Mouse (Mus musculus): ENCODE data around the gene Smug1. TPM values are rescaled to one million over a fixed set of nuclear protein-coding genes. Genes with fewer than 3 reads are reported as not detected.

Gene Smug1
- polyA plus RNA-seq, 1 experiment = 3.8 TPM

- peak; percentile 97 for TF ChIP-seq CTCF (IDR thresholded peaks at IDR 0.05; ENCODE audit: control insufficient read depth, insufficient read depth, insufficient replicate concordance, low read depth, low read length)
- no peak for TF ChIP-seq POLR2A (IDR thresholded peaks at IDR 0.05; ENCODE audit: control insufficient read depth, low read depth, low read length)
- H3K36me3 ChIP-seq (ENCODE audit: control insufficient read depth, insufficient read depth, low read length) = no peaks in the 10 kb centered on the region
- peaks cover 9% of the 10 kb centered on the region for H3K4me1 ChIP-seq (ENCODE audit: control insufficient read depth, insufficient read depth, low read length)
- H3K4me3 ChIP-seq (ENCODE audit: control insufficient read depth, low read depth, low read length) = no peak overlapping the region
- no peak overlapping the region for H3K27ac ChIP-seq (ENCODE audit: control insufficient read depth, insufficient read depth, low read depth, low read length)
- H3K27me3 ChIP-seq (ENCODE audit: control insufficient read depth, insufficient read depth, low read length) = no peaks in the 10 kb centered on the region
These were observed 10.1 kb upstream of the Smug1 start for GRCm38 (mm10) chr15:103176874-103177421.

DNA sequence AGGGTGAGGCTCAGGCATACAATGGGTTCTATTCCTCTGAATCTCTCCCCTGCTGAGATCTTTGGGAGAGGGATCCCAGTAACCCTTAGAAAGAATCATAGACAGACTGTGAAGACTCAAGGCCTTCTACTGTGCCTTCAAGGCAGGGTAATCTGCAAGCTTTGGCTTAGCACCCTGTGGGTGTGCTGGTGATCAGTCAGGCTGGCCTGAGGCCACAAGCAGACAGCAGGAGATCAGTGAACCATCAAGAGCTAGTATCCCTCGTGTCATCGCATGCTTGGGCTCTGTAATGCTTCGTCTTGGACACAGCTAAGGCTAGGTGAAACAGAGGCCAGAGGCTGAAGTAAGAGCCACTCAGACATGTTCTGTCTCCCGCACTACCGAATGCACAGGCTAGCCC, 6.4 kb upstream of the Smug1 start:
- H3K27me3 ChIP-seq (ENCODE audit: control insufficient read depth, insufficient read depth, low read length) = peaks cover 3% of the 10 kb centered on the region
- H3K36me3 ChIP-seq (ENCODE audit: control insufficient read depth, insufficient read depth, low read length) = no peaks in the 10 kb centered on the region
- TF ChIP-seq CTCF (IDR thresholded peaks at IDR 0.05; ENCODE audit: control insufficient read depth, insufficient read depth, insufficient replicate concordance, low read depth, low read length) (no peak), POLR2A (IDR thresholded peaks at IDR 0.05; ENCODE audit: control insufficient read depth, low read depth, low read length) (no peak)
- H3K4me3 ChIP-seq (ENCODE audit: control insufficient read depth, low read depth, low read length) = no peak overlapping the region
- no peak overlapping the region for H3K27ac ChIP-seq (ENCODE audit: control insufficient read depth, insufficient read depth, low read depth, low read length)
- peaks cover 31% of the 10 kb centered on the region for H3K4me1 ChIP-seq (ENCODE audit: control insufficient read depth, insufficient read depth, low read length)

DNA sequence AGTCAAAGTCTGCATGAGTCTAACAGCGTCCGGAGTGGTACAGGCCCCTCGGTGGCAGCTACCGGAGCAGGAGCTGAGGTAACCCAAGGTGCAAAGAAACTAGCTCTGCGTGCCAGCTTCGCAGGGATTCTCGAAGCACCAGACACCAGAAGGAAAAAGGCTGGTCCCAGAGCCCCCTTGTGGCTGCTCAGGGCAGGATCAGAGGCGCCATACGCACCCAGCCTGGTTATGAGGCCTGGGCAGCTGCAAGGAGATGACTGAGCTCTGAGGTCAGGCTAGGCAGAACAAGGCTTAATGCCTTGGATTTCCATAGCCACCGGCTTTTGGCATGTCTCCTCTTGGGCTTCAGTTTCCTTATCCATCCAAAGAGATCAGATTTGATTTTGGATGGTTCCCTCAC, 5.6 kb upstream of the Smug1 start:
- Histone ChIP-seq H3K36me3 (ENCODE audit: control insufficient read depth, insufficient read depth, low read length) (no peaks in the 10 kb centered on the region), H3K27me3 (ENCODE audit: control insufficient read depth, insufficient read depth, low read length) (peaks cover 3% of the 10 kb centered on the region), H3K4me3 (ENCODE audit: control insufficient read depth, low read depth, low read length) (no peak overlapping the region), H3K4me1 (ENCODE audit: control insufficient read depth, insufficient read depth, low read length) (peaks cover 27% of the 10 kb centered on the region), H3K27ac (ENCODE audit: control insufficient read depth, insufficient read depth, low read depth, low read length) (no peak overlapping the region)
- TF ChIP-seq CTCF (IDR thresholded peaks at IDR 0.05; ENCODE audit: control insufficient read depth, insufficient read depth, insufficient replicate concordance, low read depth, low read length) (peak; percentile 44; the same call in 1 of the 2 replicates), POLR2A (IDR thresholded peaks at IDR 0.05; ENCODE audit: control insufficient read depth, low read depth, low read length) (no peak)

DNA sequence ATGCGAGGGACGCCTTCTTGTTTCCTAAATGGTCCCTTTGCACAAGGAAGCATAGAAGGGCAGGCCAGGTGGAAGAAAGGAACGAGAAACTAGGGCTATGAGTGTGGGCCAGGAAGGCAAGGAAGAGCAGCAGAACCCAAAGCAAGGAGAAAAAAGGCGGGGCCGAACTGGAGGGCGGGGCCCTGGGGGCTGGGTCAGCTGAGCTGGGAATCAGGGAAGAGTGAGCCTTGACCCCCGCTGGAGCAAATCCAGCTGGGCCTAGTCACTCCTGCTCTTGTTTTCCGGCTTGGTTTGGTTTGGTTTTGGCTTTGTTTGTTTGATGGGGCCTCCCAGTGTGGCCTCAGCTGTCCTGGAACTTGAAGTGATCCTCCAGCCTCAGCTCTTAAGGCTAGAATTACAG, 4.4 kb upstream of the Smug1 start:
- H3K27me3 ChIP-seq (ENCODE audit: control insufficient read depth, insufficient read depth, low read length) = peaks cover 3% of the 10 kb centered on the region
- H3K4me3 ChIP-seq (ENCODE audit: control insufficient read depth, low read depth, low read length) = no peak overlapping the region
- TF ChIP-seq POLR2A (IDR thresholded peaks at IDR 0.05; ENCODE audit: control insufficient read depth, low read depth, low read length) (no peak), CTCF (IDR thresholded peaks at IDR 0.05; ENCODE audit: control insufficient read depth, insufficient read depth, insufficient replicate concordance, low read depth, low read length) (no peak)

DNA sequence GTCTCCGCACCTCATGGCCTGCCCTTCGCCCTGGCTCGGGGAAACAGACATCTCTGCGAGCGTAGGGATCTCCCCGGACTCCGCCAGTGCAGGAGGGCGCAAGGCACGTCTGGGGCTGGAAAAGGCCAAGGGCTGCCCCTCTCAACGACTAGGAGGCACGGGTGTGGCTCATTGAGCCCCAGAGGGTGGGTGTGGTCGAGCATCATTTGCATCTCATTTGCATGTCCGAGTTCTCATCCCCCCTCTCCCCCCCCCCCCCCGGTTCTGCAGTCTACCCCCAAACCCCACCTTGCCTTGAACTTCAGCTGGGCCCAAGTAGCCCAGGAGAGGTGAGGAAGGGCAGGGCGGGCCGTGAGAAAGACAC, 3.4 kb upstream of the Smug1 start:
- Histone ChIP-seq H3K4me1 (ENCODE audit: control insufficient read depth, insufficient read depth, low read length) (peaks cover 24% of the 10 kb centered on the region), H3K27ac (ENCODE audit: control insufficient read depth, insufficient read depth, low read depth, low read length) (no peak overlapping the region), H3K27me3 (ENCODE audit: control insufficient read depth, insufficient read depth, low read length) (peaks cover 3% of the 10 kb centered on the region), H3K4me3 (ENCODE audit: control insufficient read depth, low read depth, low read length) (peak overlapping the region; percentile 21), H3K36me3 (ENCODE audit: control insufficient read depth, insufficient read depth, low read length) (no peaks in the 10 kb centered on the region)
- TF ChIP-seq CTCF (IDR thresholded peaks at IDR 0.05; ENCODE audit: control insufficient read depth, insufficient read depth, insufficient replicate concordance, low read depth, low read length) = no peak
- TF ChIP-seq POLR2A (IDR thresholded peaks at IDR 0.05; ENCODE audit: control insufficient read depth, low read depth, low read length) = no peak

More for the DNA sequence above, 4.4 kb upstream of the Smug1 start:
- Histone ChIP-seq H3K27ac (ENCODE audit: control insufficient read depth, insufficient read depth, low read depth, low read length) (no peak overlapping the region), H3K36me3 (ENCODE audit: control insufficient read depth, insufficient read depth, low read length) (no peaks in the 10 kb centered on the region), H3K4me1 (ENCODE audit: control insufficient read depth, insufficient read depth, low read length) (peaks cover 24% of the 10 kb centered on the region)

DNA sequence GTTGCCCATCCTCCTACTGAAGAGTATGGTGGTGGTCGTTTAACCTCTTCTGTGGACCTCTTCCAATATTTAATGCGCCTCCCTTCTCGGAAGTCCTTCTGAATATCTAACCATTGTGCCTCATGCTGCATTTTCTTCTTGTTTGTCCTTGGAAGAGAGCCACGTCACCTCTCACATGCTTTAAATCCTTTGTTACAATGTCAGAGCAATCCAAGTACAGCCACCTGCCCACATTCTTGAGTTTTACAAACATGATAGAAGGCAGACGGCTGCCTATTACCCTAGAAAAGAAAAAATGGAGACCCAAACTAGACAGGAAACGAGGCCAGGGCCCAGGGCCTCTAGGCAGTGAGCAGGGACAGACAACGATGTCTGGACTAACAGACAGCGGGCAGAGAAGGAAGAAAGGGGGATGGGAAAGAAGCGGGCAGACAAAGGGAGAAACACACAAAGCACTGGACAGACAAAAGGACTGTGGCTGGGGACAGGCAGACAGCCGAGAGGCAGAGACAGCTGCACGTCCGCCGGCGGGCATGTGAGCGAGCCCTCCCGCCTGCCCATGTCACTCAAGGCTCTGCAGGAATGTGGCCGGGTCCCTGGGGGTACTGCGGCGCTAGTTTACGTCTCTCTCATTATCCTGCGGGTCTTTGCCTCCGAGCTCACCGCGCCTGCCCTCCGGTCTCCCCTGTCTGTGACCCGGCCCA, 2.9 kb upstream of the Smug1 start:
- TF ChIP-seq CTCF (IDR thresholded peaks at IDR 0.05; ENCODE audit: control insufficient read depth, insufficient read depth, insufficient replicate concordance, low read depth, low read length) = no peak
- no peak for TF ChIP-seq POLR2A (IDR thresholded peaks at IDR 0.05; ENCODE audit: control insufficient read depth, low read depth, low read length)
- Histone ChIP-seq H3K36me3 (ENCODE audit: control insufficient read depth, insufficient read depth, low read length) (no peaks in the 10 kb centered on the region), H3K27ac (ENCODE audit: control insufficient read depth, insufficient read depth, low read depth, low read length) (no peak overlapping the region), H3K4me3 (ENCODE audit: control insufficient read depth, low read depth, low read length) (peak overlapping the region; percentile 77), H3K27me3 (ENCODE audit: control insufficient read depth, insufficient read depth, low read length) (peaks cover 3% of the 10 kb centered on the region), H3K4me1 (ENCODE audit: control insufficient read depth, insufficient read depth, low read length) (peaks cover 29% of the 10 kb centered on the region)

DNA sequence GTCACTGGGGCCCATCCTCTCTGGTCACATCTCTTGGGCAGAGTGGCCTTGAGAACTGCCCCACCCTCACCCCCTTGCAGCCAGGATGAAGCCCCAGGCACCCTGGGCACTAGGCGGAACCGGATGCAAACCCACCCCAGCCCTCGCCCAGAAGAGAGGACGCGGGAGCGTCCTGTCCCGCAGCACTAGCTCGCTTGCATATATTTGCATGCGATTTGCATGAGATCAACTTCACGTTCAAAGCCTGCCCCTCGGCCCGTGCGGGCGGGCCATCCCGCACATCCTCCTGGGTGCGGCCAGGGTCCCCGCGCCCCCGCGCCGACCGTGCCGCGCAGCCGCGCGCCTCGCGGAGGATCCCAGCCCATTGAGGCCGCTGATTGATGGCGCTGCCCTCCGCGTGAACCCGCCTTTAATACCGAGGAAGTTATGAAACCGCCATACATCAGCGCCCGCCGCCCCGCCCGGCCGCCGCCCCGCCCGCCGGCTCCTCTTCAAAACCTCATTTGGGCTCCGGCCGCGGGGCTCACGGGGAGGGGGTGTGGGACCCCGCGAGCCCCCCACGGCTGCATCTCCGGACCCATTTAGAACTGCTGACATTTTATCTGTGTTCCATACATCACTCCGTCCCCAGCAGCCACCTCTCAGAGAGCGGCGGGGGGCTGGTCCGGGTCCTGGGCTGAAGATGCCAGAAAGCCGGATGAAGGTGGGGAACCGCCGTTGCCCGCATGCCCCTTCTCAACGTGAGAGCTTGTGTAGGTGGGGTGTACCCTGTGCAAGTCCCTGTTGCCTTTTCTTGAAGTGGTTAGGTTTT, 2.1 kb upstream of the Smug1 start:
- peak overlapping the region; percentile 77 for H3K4me3 ChIP-seq (ENCODE audit: control insufficient read depth, low read depth, low read length)
- no peaks in the 10 kb centered on the region for H3K36me3 ChIP-seq (ENCODE audit: control insufficient read depth, insufficient read depth, low read length)
- H3K4me1 ChIP-seq (ENCODE audit: control insufficient read depth, insufficient read depth, low read length) = peaks cover 29% of the 10 kb centered on the region
- H3K27ac ChIP-seq (ENCODE audit: control insufficient read depth, insufficient read depth, low read depth, low read length) = no peak overlapping the region
- H3K27me3 ChIP-seq (ENCODE audit: control insufficient read depth, insufficient read depth, low read length) = peaks cover 3% of the 10 kb centered on the region
- TF ChIP-seq POLR2A (IDR thresholded peaks at IDR 0.05; ENCODE audit: control insufficient read depth, low read depth, low read length) (no peak), CTCF (IDR thresholded peaks at IDR 0.05; ENCODE audit: control insufficient read depth, insufficient read depth, insufficient replicate concordance, low read depth, low read length) (no peak)

Measured in testis, adult 2 months (tissue).